Mouse (Mus musculus) MEL-GATA-1-ER (cell line): ENCODE measurements around the gene Erich3.

Experiments used
- DNase-seq: peaks from one replicate; pipeline ENCODE4 v3.0.0-alpha.2; 2012; ENCODE audit warnings: low read depth; ENCODE audit errors: extremely low read depth

Erich3 gene

GRCm38 (mm10) chr3:154673326-154673725 lies 9.7 kb downstream of the Erich3 start:
- no peak for DNase-seq

- no peak for DNase-seq
Measured at GRCm38 (mm10) chr3:154682570-154682969, 18.9 kb downstream of the Erich3 start.

GRCm38 (mm10) chr3:154683667-154684066 lies 20.0 kb downstream of the Erich3 start:
- DNase-seq, result no peak

- no peak for DNase-seq
Measured at GRCm38 (mm10) chr3:154690260-154690659, 26.6 kb downstream of the Erich3 start.

GRCm38 (mm10) chr3:154691897-154692571 lies 28.4 kb downstream of the Erich3 start:
- DNase-seq, result no peak

GRCm38 (mm10) chr3:154692572-154692922 lies 28.9 kb downstream of the Erich3 start:
- DNase-seq, result no peak

- DNase-seq, result no peak
Measured at GRCm38 (mm10) chr3:154693902-154694301, 30.2 kb downstream of the Erich3 start.

GRCm38 (mm10) chr3:154696611-154697010 lies 33.0 kb downstream of the Erich3 start:
- no peak for DNase-seq

- no peak for DNase-seq
Measured at GRCm38 (mm10) chr3:154698907-154699306, 35.2 kb downstream of the Erich3 start.

- no peak for DNase-seq
Measured at GRCm38 (mm10) chr3:154700296-154700695, 36.6 kb downstream of the Erich3 start.

- DNase-seq, result no peak
Measured at GRCm38 (mm10) chr3:154700735-154701134, 37.1 kb downstream of the Erich3 start.

- DNase-seq, result no peak
Measured at GRCm38 (mm10) chr3:154704755-154705154, 41.1 kb downstream of the Erich3 start.

GRCm38 (mm10) chr3:154708150-154708549 lies 44.5 kb downstream of the Erich3 start:
- DNase-seq, result no peak

GRCm38 (mm10) chr3:154723198-154723597 lies 59.5 kb downstream of the Erich3 start:
- no peak for DNase-seq

GRCm38 (mm10) chr3:154731431-154731830 lies 67.8 kb downstream of the Erich3 start:
- DNase-seq, result no peak

GRCm38 (mm10) chr3:154741496-154741895 lies 77.8 kb downstream of the Erich3 start:
- DNase-seq, result no peak

GRCm38 (mm10) chr3:154742927-154743326 lies 79.3 kb downstream of the Erich3 start:
- no peak for DNase-seq

GRCm38 (mm10) chr3:154744317-154744716 lies 80.7 kb downstream of the Erich3 start:
- DNase-seq, result no peak

- DNase-seq, result no peak
Measured at GRCm38 (mm10) chr3:154754505-154754904, 90.8 kb downstream of the Erich3 start.

- no peak for DNase-seq
Measured at GRCm38 (mm10) chr3:154755225-154755624, 91.6 kb downstream of the Erich3 start.

GRCm38 (mm10) chr3:154758089-154758488 lies 94.4 kb downstream of the Erich3 start:
- DNase-seq, result no peak

- no peak for DNase-seq
Measured at GRCm38 (mm10) chr3:154761108-154761507, 97.4 kb downstream of the Erich3 start.

GRCm38 (mm10) chr3:154763374-154763773 lies 99.7 kb downstream of the Erich3 start:
- DNase-seq, result no peak

GRCm38 (mm10) chr3:154764115-154764514 lies 100.5 kb downstream of the Erich3 start:
- no peak for DNase-seq
